Mouse (Mus musculus) ES-E14 (cell line): Measurements from ENCODE around the gene Adam33. TPM values are rescaled to one million over a fixed set of nuclear protein-coding genes. Genes with fewer than 3 reads are reported as not detected.
A peak's percentile ranks its signal among the peaks of the same experiment; 100 is the strongest.

Experiments used
- DNase-seq: peaks from one replicate; pipeline ENCODE4 v3.0.0-alpha.2; 2013; ENCODE audit warnings: low read depth, low spot score
- H3K27ac ChIP-seq: 2 replicates; pipeline ENCODE4 v1.5.1; 2012; ENCODE audit warnings: low read depth, mild to moderate bottlenecking, low read length, moderate library complexity, mixed read lengths; ENCODE audit not compliant: poor library complexity, insufficient read depth, severe bottlenecking
- H3K36me3 ChIP-seq: 2 replicates; pipeline ENCODE4 v1.6.1; 2012; ENCODE audit warnings: mild to moderate bottlenecking, low read length, moderate library complexity, mixed read lengths; ENCODE audit not compliant: control insufficient read depth, poor library complexity, insufficient read depth, severe bottlenecking
- H3K4me1 ChIP-seq, 2 experiments: fragments of 150-350 bp in 1 of 2; sonication (generic) in 1 of 2; 2 replicates each; pipeline ENCODE4 v1.6.1; 2012; ENCODE audit warnings: low read length in 2 of 2, mild to moderate bottlenecking in 1 of 2, mixed read lengths in 1 of 2; ENCODE audit not compliant: control insufficient read depth in 2 of 2, insufficient read depth in 2 of 2, poor library complexity in 1 of 2
- H3K4me3 ChIP-seq, 2 experiments: fragments of 150-350 bp in 1 of 2; sonication (generic) in 1 of 2; 2 replicates each; pipeline ENCODE4 v1.5.1; 2012; ENCODE audit warnings: low read length in 2 of 2, low read depth in 1 of 2, mild to moderate bottlenecking in 1 of 2, mixed read lengths in 1 of 2; ENCODE audit not compliant: insufficient read depth in 1 of 2, poor library complexity in 1 of 2, severe bottlenecking in 1 of 2
- H3K9ac ChIP-seq: 2 replicates; pipeline ENCODE4 v1.6.1; 2012; ENCODE audit warnings: low read depth, mild to moderate bottlenecking, low read length, mixed read lengths; ENCODE audit not compliant: poor library complexity, insufficient read depth, severe bottlenecking
- H3K9me3 ChIP-seq: fragments of 150-350 bp; sonication (generic); 2 replicates; pipeline ENCODE4 v1.6.1; 2012; ENCODE audit warnings: low read depth, mild to moderate bottlenecking, low read length; ENCODE audit not compliant: control insufficient read depth, insufficient read depth
- CHD2 ChIP-seq: IDR thresholded peaks from 2 replicates; pipeline ENCODE4 v1.6.1; 2014; ENCODE audit warnings: mild to moderate bottlenecking, low read depth, low read length, inconsistent platforms
- HCFC1 ChIP-seq: IDR thresholded peaks from 2 replicates; pipeline ENCODE4 v1.6.1; 2012; ENCODE audit warnings: low read length, inconsistent platforms, borderline replicate concordance; ENCODE audit not compliant: insufficient read depth
- MAFK ChIP-seq: IDR thresholded peaks from 2 replicates; pipeline ENCODE4 v1.6.1; 2014; ENCODE audit warnings: mild to moderate bottlenecking, low read depth, low read length, inconsistent platforms; ENCODE audit not compliant: insufficient read depth
- ZC3H11A ChIP-seq: IDR thresholded peaks from 2 replicates; pipeline ENCODE4 v1.6.1; 2012; ENCODE audit warnings: low read depth, mild to moderate bottlenecking, inconsistent platforms, low read length, borderline replicate concordance
- ZNF384 ChIP-seq: IDR thresholded peaks from 2 replicates; pipeline ENCODE4 v1.6.1; 2012; ENCODE audit warnings: low read depth, low read length, inconsistent platforms
- in situ Hi-C, 2 experiments: fragments of 600-800 bp; cut with MboI; formaldehyde crosslinking; loops; one replicate each; pipeline ENCODE4 v1.15.1; 2025; ENCODE audit warnings: low sequenced_read_pairs in 2 of 2, inconsistent platforms in 1 of 2; ENCODE audit not compliant: unreplicated experiment in 2 of 2
- total RNA-seq: library from RNA; depleted of rRNA; stranded (reverse); fragments of 300-350 nt; gene quantifications from 2 replicates; pipeline ENCODE4 v1.2.3, GENCODE M21; 2012

The Adam33 gene
- total RNA-seq, 1 experiment = 0.40 TPM

DNA sequence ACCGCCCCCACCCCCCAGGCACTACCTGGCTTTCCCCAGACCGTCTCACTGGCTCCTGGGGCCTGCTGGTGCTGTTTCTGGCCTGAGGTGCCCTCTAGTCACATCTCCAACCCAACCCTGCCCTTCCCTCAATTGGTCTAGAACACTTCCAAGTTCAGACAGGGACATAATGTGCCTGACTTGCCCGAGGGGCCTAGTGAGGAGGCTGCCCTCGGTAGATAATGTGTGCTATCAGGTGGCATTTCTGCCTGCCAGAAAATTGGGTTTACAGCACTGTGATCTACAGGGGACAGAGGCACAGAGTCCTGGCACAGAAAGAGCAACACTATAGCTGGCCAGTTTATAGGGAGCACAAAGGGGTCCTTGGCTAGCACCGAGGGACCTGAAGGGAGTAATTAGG, 11.6 kb downstream of the Adam33 start:
- Histone ChIP-seq H3K4me1 (peaks cover 0 to 16% of the 10 kb centered on the region in 2 experiments; a peak in 1 of 4 replicates), H3K36me3 (no peaks in the 10 kb centered on the region), H3K27ac (no peak overlapping the region), H3K9me3 (no peaks in the 10 kb centered on the region), H3K9ac (no peak overlapping the region), H3K4me3 (no peak overlapping the region)
- in situ Hi-C loops = loop anchor here in 1 of 2 experiments (10.0 kb wide), 1 partner anchor 363 kb away; no protein-coding TSS in a partner anchor
- no peak for DNase-seq
- TF ChIP-seq HCFC1 = no peak
- TF ChIP-seq ZNF384 = no peak
- no peak for TF ChIP-seq MAFK
- no peak for TF ChIP-seq ZC3H11A
- no peak for TF ChIP-seq CHD2

DNA sequence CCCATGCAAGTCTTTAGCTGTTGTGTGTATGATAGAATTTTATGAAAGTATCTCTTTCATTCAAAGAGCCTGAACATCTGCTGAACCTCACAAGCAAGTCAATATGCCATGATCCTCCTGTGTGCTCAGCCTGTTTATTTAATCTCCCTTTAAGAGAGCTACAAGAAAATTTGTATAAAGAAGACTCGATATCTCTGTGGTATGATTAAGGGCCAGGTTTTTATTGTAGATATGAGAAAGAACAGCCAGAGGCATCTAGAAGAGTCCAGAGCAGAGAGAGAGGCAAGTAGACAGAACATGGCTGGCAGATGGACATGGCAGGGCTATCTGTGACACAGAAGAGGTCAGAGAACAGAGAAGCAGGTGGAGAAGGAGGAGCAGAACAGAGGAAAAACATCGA, 17.6 kb downstream of the Adam33 start:
- DNase-seq = no peak
- in situ Hi-C loops = no loop called here
- TF ChIP-seq HCFC1 = no peak
- TF ChIP-seq ZNF384 = no peak
- TF ChIP-seq MAFK = no peak
- no peak for TF ChIP-seq CHD2
- TF ChIP-seq ZC3H11A = no peak

GRCm38 (mm10) chr2:131044989-131045720, 18.5 kb downstream of the Adam33 start:
- no peak for DNase-seq
- Histone ChIP-seq H3K9me3 (no peaks in the 10 kb centered on the region), H3K27ac (no peak overlapping the region), H3K4me1 (peaks cover 0 to 2% of the 10 kb centered on the region in 2 experiments; a peak in 1 of 4 replicates), H3K36me3 (no peaks in the 10 kb centered on the region), H3K9ac (no peak overlapping the region), H3K4me3 (no peak overlapping the region)
- TF ChIP-seq MAFK (no peak), CHD2 (no peak), ZC3H11A (no peak), HCFC1 (no peak), ZNF384 (no peak)
- in situ Hi-C loops = no loop called here

More for the DNA sequence above, 17.6 kb downstream of the Adam33 start:
- no peaks in the 10 kb centered on the region for H3K9me3 ChIP-seq
- H3K4me1 ChIP-seq = no peaks in the 10 kb centered on the region
- no peaks in the 10 kb centered on the region for H3K36me3 ChIP-seq
- H3K27ac ChIP-seq = no peak overlapping the region
- H3K9ac ChIP-seq = no peak overlapping the region
- H3K4me3 ChIP-seq = no peak overlapping the region

- Histone ChIP-seq H3K9ac (no peak overlapping the region), H3K27ac (no peak overlapping the region), H3K9me3 (no peaks in the 10 kb centered on the region), H3K4me3 (peak overlapping the region in 1 of 2 experiments; percentile 37; a peak in 2 of 4 replicates), H3K36me3 (no peaks in the 10 kb centered on the region), H3K4me1 (peaks cover 0 to 2% of the 10 kb centered on the region in 2 experiments; a peak in 1 of 4 replicates)
- no peak for TF ChIP-seq ZNF384
- TF ChIP-seq ZC3H11A = 0 out of 2 replicates have a peak, but pooled peaks have one; percentile 6
- no peak for TF ChIP-seq MAFK
- in situ Hi-C loops = no loop called here
- DNase-seq = no peak
Observed at GRCm38 (mm10) chr2:131044354-131044852, 19.2 kb downstream of the Adam33 start.
